Mouse (Mus musculus): Measurements from ENCODE around the gene Rpl37a.

Rpl37a gene

DNA sequence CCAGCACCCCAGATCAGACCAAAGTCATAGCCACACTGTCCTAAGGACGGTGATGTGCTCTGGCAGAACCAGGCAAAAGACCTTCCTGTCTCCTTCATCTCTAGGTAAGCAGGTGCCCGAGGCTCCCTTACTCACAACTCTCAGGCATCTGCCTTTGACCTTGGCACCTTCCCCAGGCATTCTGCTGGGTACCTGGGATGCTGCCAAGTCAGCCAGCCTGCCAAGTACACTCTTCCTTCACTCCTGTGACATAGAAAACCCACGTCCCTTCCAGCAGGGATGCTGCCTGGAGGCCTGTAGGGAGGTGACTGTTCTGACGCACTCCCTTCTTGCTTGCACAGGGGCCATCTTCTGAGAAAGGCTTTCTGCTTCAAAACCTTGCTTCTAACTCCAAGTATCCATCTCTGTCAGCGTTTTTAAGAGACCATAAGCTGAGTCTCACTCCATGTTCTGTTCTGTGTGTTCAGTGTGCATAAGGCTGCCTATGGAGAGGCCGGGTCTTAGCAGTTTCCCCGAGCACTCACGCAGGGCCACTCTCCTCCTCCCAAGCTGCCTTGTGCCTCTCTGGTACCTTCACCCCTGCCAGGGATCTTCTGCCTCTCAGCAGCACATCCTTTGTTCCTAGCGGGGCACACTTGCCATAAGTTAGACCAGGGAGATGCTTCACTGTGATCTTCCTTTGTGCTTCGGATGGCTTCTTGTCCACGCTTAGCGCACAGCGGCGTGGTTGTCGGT, 28.0 kb downstream of the Rpl37a start:
- DNase-seq, result peak; percentile 23

DNA sequence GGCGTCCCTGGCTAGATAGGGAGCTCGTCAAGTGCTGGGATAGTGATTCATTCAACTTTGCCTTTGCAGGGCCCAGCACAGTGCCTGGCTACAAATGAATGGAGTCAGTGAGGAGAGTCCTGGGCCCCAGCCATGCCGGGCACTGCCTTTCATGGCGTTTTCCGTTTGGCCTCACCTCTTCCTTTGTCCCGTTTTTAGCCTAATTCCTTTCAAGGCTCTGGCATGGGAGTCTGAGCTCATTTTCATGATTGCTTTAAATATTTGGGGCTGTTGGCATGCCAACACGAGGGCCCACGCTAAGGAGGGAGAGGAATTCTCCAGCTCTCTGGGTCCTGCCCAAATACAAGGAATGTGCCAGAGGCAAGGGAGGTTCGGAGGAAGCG, 28.6 kb downstream of the Rpl37a start:
- no peak for DNase-seq

DNA sequence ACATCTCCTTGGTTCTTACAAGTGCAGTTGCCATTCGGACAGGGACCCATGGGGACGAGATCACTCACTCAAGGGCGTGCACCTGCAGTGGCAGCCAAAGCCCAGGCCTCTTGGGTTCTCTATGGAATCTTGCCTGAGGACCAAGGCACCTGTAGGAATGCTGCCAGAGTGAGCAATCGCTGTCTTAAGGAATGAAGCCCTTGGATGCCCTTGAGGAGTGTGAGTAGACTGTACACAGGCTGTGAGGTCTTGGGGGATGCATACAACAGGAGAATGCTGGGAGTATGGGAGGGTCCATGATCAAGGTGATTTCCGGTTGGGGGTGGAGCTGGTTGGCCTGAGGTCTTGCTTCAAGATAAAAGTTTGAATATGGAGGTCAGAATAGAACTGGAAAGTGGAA, 30.3 kb downstream of the Rpl37a start:
- DNase-seq, result no peak

DNA sequence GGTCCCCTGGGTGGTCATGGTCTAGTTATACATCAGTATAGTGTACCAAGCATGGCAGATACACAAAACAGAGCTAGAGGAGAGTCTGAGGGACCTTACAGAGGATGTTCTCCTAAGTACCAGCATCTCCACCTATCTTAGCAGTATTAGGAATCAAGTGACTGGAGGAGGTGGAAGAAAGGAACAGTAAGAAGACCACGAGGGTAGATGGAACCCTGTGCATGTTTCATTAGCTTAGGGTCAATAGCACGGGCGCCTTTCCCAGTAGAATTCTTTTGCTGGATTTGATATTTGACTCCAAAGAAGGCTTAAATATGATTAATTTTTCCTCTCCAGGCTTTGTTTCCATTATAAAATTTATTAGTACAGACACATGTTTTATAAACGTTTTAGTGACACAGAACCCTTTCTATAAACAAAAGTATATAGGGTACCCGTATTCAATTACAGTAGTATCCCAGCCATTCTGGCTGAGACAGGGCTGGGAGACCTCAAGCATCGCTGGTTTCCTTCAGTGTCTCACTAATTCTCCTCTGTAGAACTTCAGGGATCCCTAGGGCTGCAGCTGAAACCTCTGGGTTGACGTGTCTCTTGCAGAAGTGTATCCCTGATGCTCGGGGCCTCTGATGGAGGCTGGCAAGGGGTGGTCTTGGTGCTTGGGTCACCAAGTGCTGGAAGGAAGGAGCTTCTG, 33.9 kb downstream of the Rpl37a start:
- no peak for DNase-seq

DNA sequence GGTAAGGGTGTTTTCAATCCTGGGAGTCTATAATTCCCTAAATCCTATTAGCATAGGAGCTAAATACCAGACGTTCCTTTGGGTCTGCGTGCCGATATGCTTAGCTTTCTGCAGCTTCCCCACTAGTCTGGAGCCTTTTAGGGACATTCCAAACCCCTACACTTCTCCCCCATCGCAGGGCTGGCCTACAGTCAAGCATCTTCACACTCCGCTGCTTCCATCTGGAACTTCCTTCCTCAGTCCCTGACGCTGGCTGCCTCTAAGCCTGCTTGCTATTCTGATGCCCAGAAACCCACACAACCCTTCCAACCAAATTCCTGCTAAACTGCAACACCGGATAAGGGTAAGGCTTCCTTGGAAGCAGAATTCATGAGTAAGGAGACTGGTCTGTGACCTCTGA, 35.3 kb downstream of the Rpl37a start:
- no peak for DNase-seq

DNA sequence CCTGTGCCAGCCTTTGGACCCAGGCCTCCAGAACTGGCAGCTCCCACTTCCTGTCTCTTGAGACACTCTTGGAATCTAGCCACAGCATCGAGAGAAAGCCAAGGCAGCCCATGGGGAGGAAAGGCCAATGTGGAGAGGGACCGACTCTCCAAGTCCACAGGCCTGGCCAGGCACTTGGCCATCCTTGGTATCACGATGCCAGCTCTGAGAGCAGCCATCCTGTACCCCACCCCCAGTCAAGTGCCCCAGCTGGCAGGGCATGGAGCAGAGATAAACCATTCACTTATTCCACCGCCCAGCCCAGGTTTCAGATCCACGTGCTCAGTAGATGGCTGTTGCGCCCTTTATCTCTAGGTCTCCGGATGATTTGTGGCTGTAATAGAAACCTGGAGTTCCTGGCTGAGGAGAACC, 40.3 kb downstream of the Rpl37a start:
- DNase-seq, result peak; percentile 25

DNA sequence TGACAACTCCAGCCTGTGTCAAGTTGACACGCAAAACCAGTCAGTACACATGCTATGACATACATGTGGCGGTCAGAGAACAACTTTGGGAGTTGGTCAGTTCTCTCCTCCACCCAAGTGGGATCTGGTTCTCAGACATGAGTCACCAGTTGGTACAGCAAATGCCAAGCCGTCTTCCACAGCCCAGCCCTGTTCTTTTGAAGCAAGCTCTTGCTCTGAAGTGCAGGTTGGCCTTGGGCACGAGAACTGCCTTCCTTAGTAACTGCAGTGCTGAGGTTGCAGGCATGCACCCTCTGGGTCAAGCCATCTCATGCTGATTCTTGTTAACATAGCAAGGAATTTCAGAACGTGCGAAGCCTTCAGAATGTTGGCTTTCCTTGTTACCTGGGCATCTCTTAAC, 42.1 kb downstream of the Rpl37a start:
- DNase-seq, result no peak

DNA sequence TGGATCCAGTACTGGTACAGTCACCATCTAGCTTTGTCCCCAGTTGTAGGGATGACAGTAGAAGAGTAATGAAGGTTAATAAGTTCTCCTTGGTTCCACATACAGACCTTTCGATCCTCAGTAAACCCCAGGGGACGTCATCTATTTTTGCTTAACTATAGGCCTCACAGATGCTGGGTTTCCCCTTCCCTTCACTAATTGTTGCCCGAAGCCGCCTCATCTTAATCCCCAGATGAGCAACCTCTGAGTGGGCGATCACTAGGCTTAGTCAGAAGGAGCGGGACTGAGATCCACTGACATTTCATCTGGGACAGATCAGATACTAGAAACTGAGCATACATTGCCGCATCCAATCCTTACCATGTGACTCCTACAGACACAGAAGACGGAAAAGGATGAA, 44.1 kb downstream of the Rpl37a start:
- DNase-seq, result no peak

DNA sequence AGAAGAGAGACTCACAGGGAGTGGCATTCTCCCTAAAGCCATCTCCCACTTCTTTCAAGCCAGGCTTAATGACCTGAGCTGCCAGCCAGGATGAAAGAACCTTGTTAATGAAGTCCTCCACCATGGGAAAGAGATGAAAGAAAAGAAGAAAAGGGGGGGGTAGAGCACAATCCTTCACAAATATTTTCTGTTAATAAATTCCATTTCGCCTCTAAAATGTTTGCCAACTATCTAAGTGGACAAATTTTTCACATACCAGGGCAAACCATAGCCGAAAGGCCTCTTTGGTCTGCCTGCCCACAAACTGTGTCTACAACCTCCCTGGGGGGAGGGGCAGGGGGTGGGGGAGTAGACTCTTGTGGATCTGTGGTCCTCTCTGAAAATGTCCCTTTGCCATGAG, 44.7 kb downstream of the Rpl37a start:
- DNase-seq, result no peak

DNA sequence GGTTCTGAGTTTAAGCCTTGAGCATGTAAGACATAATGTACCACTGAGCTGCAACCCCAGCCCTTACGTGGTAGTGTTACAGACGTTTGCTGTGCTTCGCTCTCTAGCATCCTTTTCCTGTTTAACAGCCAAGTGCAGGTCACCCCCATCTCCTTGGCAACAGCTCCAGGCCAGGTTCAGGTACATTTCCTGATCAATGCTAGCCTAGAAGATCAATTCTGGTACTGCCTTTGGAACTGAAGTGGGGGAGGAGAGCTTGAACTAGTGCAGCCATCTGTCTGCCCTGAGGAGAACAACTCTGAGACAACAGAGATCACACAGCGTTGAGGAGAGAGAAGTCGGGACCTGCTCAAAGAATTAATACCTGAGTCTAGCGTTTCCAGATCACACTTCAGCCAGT, 48.7 kb downstream of the Rpl37a start:
- DNase-seq, result no peak
